Mouse (Mus musculus) left cerebral cortex, postnatal 14 days (tissue): ENCODE data around the gene Wnt7a. TPM values are rescaled to one million over a fixed set of nuclear protein-coding genes. Genes with fewer than 3 reads are reported as not detected.
A peak's percentile ranks its signal among the peaks of the same experiment; 100 is the strongest.

Experiments used
- DNase-seq, 2 experiments: peaks; one replicate each; pipeline ENCODE4 v3.0.0; 2021 to 2022; ENCODE audit warnings: low spot score in 2 of 2, mixed read lengths in 1 of 2
- intact Hi-C: fragments of 180-260 bp; cut with DNase I; formaldehyde crosslinking; loops from one replicate; pipeline ENCODE4 v1.15.1; 2025
- total RNA-seq, 2 experiments: library from RNA; stranded (reverse); gene quantifications; 2 replicates each; pipeline ENCODE4 v1.2.3; 2021

The Wnt7a gene
- total RNA-seq, 2 experiments from 2014 or later, result 11.5 to 18.4 TPM

DNA sequence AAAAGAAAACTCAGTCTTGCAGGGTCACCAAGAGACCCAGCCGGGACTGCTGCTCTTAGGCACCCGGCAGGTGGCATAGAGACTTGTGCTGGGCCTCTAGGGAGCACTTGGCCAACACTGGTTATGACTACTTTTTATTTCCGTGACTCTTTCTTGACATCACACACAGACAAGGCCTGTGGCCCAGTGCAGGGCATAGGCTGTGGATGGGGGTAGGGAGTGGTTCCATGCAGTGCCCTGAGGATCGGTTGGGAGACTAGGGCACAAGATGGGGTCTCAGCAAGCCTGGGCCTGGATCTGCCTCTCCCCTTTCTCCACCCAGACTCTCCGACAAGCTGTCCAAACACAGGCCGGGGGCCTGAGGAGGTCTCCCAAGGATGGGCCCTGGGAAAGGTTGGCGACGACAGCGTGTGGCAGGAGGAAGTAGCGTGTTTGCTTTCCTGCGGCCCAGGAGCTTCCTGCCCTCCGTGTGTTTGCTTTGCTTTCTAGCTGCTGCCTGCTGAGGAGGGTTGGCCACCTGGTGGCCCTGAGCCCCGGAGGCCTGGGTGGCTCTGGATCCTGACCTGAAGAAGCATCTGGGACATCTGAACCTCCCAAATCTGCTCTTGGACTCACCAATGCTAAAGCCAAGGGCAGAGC lies 53.8 kb downstream of the Wnt7a start:
- intact Hi-C loops, result loop anchor here (5.0 kb wide), 1 partner anchor 70 kb away; no protein-coding TSS in a partner anchor

DNA sequence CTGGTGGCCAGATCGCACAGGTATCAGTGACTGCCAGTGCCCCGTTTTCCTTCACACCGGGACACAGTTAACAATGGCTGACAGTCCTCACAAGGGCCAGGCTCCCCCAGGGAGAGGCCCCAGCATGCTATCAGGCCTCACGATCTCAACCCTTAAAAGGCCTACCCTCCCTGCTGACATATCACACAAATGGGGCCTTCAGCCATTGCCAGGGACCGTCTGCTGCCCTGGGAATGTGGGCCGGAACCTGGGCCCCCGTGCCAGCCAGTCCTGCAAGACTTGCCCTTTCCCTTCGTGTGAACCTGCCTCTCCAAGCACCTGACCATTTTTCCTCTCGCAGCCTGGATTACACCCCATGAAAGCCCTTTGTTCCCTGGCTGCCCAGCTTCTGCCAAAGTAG lies 61.5 kb downstream of the Wnt7a start:
- intact Hi-C loops, result loop anchor here (5.0 kb wide), 1 partner anchor 47 kb away; no protein-coding TSS in a partner anchor

More for the DNA sequence above, 53.8 kb downstream of the Wnt7a start:
- no peak for DNase-seq

GRCm38 (mm10) chr6:91347721-91348120 lies 63.4 kb downstream of the Wnt7a start:
- peak; percentile 64 to 65 for DNase-seq
- intact Hi-C loops, result loop anchor here (5.0 kb wide), 1 partner anchor 45 kb away; no protein-coding TSS in a partner anchor

More for the DNA sequence above, 61.5 kb downstream of the Wnt7a start:
- no peak for DNase-seq

DNA sequence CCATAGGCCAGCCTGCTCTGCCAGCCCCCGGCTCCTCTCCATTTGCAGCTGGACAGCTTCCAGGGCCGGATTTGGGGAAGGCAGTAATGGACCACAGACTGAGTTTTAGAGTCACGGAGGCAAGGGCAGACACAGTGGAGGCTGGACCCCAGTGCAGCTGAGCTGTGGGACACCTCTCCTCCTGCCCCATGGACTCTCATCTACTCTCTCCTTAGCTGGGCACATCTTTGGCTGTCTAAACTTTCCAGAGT lies 64.3 kb downstream of the Wnt7a start:
- intact Hi-C loops, result loop anchor here (5.0 kb wide), 1 partner anchor 45 kb away; no protein-coding TSS in a partner anchor
- DNase-seq, result no peak

- intact Hi-C loops, result loop anchor here (5.0 kb wide), 1 partner anchor 44 kb away; no protein-coding TSS in a partner anchor
These were observed 64.9 kb downstream of the Wnt7a start for GRCm38 (mm10) chr6:91346071-91346905.

DNA sequence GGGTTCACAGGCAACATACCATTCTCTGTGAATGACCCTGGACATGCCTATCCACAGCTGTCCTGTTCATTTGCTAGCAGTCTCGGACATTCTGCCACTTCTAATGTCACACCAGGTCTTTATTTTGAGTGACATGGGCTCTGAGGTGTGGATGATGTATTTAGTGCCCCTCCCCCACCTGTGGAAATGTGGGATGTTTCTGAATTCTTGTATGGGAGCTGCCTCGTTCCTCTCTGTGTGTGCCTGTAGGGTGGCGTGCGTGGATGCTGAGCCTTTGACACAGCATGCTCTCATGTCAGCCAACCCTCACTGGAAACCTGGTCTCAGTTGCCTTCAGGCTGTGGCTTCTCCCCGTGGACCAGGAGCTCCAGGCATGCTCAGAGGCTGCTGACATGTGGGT lies 66.1 kb downstream of the Wnt7a start:
- DNase-seq, result no peak
- intact Hi-C loops, result loop anchor here (5.0 kb wide), 1 partner anchor 43 kb away; no protein-coding TSS in a partner anchor

More at GRCm38 (mm10) chr6:91346071-91346905, 64.9 kb downstream of the Wnt7a start:
- peak in 1 of 2 experiments; percentile 39 for DNase-seq

DNA sequence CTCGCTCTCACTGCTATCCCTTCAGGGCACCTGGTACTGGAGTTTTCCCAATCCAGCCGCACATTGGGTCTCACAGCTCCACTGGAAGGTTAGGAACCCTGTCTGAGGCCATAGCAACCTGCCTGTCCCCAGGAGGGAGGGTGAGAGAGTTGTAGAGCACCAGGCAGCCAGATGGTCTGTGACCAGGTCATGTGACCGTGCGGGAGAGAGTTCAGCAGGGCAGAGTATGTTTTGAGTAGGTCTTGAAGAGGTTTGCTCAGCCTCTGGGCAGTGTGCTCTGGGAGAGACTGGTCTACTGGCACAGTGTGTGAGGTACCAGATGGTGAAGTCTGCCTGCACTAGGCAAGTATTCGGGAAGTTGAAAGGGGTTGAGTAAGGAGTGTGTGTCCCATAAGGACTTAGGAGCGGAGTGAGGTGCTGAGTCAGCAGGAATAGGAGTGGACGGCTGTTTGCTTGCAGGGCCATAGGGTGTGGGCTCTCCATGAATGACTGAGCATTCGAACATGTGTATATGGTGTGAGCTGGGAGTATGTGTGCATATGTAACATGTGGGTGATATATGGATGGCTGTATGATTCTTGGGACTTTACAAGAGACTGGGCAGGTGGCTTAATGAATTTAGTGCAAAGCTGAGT lies 71.4 kb downstream of the Wnt7a start:
- intact Hi-C loops, result no loop called here
- DNase-seq, result no peak

DNA sequence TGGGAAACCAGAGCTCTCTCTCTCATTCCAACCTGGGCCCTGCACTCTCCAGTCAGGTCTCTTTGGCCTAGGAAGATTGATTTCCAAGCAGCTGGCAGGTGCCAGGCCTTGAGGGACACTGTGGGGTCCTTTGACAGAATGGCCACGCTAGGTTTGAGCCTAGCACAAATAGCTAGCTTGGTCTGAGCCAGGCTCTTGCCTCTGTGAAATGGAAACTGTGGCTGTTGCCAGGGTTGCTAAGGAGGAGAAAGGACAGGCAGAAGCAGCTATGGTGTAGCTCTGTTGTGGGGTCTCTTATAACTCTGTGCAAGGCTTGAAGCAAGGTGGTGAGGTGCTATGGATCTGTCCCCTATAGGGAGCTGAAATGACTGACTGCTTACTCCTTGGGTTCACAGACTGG lies 75.7 kb downstream of the Wnt7a start:
- intact Hi-C loops, result no loop called here
- DNase-seq, result no peak

DNA sequence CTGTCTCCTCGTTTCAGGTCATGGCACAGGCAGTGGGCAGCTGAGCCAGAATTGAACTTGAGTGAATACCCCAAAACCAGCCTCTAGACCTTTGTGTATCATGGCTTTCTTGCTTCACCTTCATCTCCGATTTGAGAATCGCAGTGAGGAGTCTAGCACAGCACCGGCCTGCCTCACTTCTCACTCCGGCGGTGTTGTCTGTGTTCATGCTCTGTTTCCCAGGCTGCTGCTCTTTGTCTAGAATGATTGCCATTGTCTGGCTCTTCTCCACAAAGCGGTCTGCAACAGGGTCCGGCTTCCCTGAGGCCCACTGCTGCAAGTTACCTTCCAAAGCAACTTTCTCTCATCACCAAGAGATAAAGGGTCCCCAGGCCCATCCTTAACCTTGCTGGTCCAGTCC lies 79.3 kb downstream of the Wnt7a start:
- DNase-seq, result no peak
- intact Hi-C loops, result no loop called here

DNA sequence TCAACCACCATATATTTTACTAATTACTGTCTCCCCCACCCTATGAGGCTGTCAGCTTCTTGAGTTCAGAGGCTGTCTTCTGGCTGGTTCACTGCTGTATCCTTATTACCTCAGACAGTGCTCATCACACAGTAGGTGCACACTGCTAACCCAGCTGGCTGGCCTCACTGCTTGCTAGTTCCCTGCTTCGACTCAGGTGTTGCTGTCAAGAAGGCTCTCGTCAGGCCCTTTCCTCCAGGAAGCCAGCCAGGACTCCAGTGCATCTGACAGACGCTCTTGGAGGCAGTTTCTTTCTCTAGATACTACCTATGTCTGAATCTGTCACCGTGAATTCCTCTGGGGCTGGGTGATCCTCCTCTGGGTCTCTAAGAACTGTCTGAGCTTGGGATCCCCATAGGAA lies 85.6 kb downstream of the Wnt7a start:
- no peak for DNase-seq
- intact Hi-C loops, result no loop called here

DNA sequence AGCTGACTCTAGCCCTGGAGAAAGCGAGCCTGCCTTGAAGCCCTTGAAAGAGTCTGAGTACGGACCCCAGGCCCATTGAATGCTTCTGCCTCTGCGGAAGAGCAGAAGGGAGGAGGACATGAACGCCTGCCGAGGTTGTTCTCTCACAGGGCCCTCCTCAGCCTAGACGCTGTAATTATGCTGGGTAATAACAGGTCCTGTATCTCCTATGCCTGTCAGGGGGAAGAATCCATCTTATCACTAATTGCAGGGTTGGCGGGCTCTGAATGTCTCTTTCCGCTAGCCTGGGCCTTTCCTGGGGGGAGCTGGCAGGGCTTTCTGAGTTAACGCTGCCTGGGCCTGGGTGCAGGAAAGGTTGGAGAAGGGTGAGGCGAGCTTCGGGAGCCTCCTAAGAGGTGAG lies 86.4 kb downstream of the Wnt7a start:
- intact Hi-C loops, result no loop called here
- no peak for DNase-seq

- intact Hi-C loops, result no loop called here
- DNase-seq, result no peak
These were observed 89.0 kb downstream of the Wnt7a start for GRCm38 (mm10) chr6:91322001-91322772.

Other genes starting within 250 kb of the Wnt7a start
- gene Fbln2, start 198.9 kb downstream of the Wnt7a start, total RNA-seq, result 1 to 10 TPM; 9.6 to 9.9 TPM
- 10 to 100 TPM; 19.0 to 19.5 TPM for gene Chchd4, start 62.2 kb upstream of the Wnt7a start, total RNA-seq
- gene Tmem43, start 62.3 kb upstream of the Wnt7a start, total RNA-seq, result 10 to 100 TPM; 23.0 to 26.7 TPM
- 10 to 100 TPM; 10.6 TPM for gene Xpc, start 104.5 kb upstream of the Wnt7a start, total RNA-seq
- 10 to 100 TPM; 37.6 to 40.8 TPM for gene Lsm3, start 104.6 kb upstream of the Wnt7a start, total RNA-seq